Mouse (Mus musculus) cerebellum, adult 18-20 months (tissue): ENCODE data around the gene Olfr851.

Source experiments
- DNase-seq, 2 experiments: peaks; one replicate each; pipeline ENCODE4 v3.0.0; 2021

The Olfr851 gene

DNA sequence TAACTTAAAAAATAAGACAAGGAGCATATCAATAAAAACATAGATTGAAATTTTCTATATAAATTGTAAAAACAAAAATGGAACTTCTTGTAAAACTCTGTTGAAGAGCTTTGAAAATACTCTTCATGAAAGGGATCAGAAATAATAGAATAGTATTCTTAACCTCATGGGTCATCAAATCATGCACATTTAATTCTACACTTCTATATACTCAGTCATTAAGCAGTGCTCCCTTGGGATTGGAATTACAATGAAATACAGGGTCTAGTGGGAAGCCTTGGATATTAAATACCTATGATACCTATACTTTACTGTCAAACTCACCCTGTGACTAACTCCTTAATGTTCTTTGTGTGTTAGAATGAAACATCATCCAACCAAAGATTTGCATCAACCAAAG, at the start of gene Olfr851:
Gene Olfr851, plus strand, starts transcription at position 301 of the 400 bp plus-strand sequence.
- no peak for DNase-seq

DNA sequence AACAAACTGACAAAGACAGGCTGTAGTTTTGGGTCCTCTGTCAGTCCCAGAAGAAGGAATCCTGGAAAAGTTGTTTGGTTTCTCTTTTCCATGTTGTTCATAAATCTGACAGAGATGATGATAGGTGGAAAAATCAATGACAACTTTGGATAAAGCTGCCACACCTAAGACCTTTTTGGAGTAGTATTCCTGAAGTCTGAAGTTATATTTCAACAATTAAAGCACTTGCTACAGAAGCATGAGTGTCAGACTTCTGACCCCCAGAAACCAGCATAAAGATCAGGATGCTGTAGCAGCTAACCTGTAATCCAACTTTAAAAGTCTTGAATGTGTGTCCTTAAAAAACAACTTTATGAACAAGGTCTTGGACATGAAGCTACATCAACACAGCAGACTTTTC, 14.9 kb upstream of the Olfr851 start, which contains the start of gene Olfr850:
Gene Olfr850, minus strand, starts transcription at position 101 of the 400 bp plus-strand sequence.
- DNase-seq, result no peak

DNA sequence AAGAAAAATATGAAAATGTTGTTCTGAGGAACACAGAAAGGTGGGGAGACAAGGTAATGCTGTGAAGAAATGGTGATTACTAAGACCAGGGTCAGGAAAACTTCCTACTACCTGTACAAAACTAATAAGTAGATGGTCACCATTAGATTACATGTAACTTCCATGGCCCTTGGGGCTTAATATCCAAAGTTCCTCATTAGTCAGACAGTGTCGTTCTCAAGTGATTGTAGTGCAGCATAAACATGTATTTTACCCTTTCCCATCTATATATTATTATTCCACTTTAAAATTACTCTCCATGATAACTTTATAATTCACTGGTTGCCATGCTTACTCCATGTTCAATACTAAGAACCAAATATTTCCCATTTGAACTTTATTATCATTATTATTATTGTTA, 47.9 kb downstream of the Olfr851 start, which contains the start of gene Olfr853:
Gene Olfr853, minus strand, starts transcription at position 101 of the 400 bp plus-strand sequence.
- DNase-seq, result no peak
